Mouse (Mus musculus) layer of hippocampus, adult 2 months (tissue): ENCODE measurements around the gene Crk. TPM values are rescaled to one million over a fixed set of nuclear protein-coding genes. Genes with fewer than 3 reads are reported as not detected.

Experiments
- DNase-seq, 2 experiments: peaks; one replicate each; pipeline ENCODE4 v3.0.0; 2022; ENCODE audit warnings: low spot score in 2 of 2
- H3K27ac ChIP-seq: fragments of 200-600 bp; 2 replicates; pipeline ENCODE4 v1.8.1; 2022
- H3K4me3 ChIP-seq: fragments of 200-600 bp; 2 replicates; pipeline ENCODE4 v1.8.1; 2022; ENCODE audit warnings: mild to moderate bottlenecking
- CTCF ChIP-seq: fragments of 200-600 bp; conservative IDR thresholded peaks from 2 replicates; pipeline ENCODE4 v1.8.1; 2022; ENCODE audit warnings: antibody characterized with exemption, mild to moderate bottlenecking, moderate library complexity
- long read RNA-seq, 2 experiments: library from polyadenylated mRNA; stranded (forward); transcript quantifications; one replicate each; pipeline ENCODE4 v2.0.0; 2021; ENCODE audit warnings: borderline mapping rate in 2 of 2
- total RNA-seq, 2 experiments: library from RNA; stranded (reverse); gene quantifications; 2 replicates each; pipeline ENCODE4 v1.2.3; 2021

Gene Crk
- 100 to 1,000 TPM; 123 to 136 TPM for total RNA-seq
- long read RNA-seq, experiment 1, full-length matches to known transcripts = 56 of 64 reads
- long read RNA-seq, experiment 1, partial matches to known transcripts = 1 of 64 reads
- long read RNA-seq, experiment 1, other reads (novel, unspliced or antisense) = 7 of 64 reads
- long read RNA-seq, experiment 2, full-length matches to known transcripts = 92 of 102 reads
- long read RNA-seq, experiment 2, partial matches to known transcripts = 9 of 102 reads
- long read RNA-seq, experiment 2, other reads (novel, unspliced or antisense) = 1 of 102 reads

DNA sequence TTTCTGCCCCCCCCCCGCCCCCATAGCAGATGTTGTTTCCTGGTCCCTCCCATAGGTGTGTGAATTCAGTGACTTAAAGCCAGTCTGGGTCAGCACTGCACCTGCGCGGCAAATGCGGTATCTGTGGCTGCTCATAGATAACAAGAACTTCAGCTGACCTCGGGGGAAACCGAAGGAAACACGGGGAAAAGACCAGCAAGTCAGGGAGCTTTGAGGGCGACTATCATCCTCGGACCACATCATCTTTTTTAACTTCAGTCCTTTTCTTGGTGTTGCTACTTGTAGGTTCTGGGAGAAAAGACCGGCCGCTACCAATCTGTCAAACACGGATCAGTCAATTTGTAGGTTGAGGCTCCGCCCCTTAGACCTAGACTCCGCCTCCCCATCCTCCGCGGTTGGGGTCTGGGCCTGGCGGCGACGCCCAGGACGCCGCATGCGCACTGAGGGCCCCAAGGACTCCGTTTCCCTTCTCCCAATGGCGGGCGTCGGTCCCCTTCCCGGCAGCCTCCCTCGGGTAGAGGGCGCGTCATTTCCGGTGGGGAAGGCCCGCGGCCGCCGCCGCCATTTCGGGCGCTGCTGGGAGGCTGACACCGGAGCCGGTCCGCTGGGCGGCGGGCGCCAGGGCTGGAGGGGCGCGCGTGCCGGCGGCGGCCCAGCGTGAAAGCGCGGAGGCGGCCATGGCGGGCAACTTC is at the start of gene Crk:
Crk (plus strand) TSS at position 513 of the 692 bp plus-strand sequence.
- Histone ChIP-seq H3K4me3 (peak within 1 kb of the TSS; percentile 71), H3K27ac (peak within 1 kb of the TSS; percentile 96)
- TF ChIP-seq CTCF = no peak
- DNase-seq = peak; percentile 98 to 99

DNA sequence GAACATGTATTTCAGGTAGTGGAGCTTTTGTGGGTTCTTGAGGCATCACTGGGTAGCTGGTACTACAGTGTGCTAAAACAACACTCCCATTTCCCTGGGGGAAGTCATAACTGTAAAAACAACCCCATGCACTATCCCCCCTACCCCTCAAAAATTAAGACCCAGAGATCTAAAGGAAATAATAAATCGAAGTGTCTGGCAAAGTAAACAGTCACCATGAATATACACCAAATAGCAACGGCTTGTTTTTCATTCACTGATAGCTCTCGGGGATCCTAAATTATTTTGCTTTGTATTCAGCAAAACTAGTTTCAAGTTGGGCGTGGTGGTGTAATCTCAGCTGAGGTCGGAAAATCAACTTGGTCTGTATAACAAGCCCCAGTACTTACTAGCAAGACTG is 49.0 kb upstream of the Crk start:
- H3K4me3 ChIP-seq = peak overlapping the region; percentile 94
- peak overlapping the region; percentile 92 for H3K27ac ChIP-seq
- TF ChIP-seq CTCF = no peak
- DNase-seq = no peak

DNA sequence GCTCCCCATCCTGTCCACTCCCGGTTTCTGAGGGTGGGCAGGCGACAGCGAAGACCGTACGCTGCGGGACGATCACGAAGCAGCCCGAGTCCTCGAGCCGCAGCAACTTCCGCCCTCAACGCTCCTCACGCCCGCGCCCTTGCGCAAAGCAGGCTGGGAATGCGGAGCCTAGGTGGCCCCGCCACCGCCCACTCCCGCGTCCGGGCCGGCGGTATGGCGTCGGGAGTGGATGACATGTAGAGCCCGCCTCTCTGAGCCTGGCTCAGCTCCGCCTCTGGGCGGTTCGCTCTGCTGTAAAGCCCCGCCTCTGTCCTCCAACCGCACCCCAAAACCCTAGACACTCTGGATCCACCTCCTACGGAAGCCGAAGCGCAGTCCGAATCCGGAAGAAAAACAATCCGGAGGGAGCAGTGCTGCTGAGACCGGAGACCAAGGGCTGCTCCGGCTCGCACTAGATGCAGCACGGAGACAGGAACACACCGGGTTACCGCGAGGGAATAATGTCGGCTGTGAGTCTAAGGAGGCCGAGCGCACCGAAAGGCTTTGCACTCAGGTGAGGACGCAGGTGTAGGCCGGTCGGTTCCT is 48.3 kb upstream of the Crk start, which contains the start of gene Inpp5k:
Inpp5k (plus strand) TSS at position 344 of the 585 bp plus-strand sequence.
- H3K27ac ChIP-seq = peak within 1 kb of the TSS; percentile 92
- no peak for TF ChIP-seq CTCF
- DNase-seq = peak; percentile 95 to 98

DNA sequence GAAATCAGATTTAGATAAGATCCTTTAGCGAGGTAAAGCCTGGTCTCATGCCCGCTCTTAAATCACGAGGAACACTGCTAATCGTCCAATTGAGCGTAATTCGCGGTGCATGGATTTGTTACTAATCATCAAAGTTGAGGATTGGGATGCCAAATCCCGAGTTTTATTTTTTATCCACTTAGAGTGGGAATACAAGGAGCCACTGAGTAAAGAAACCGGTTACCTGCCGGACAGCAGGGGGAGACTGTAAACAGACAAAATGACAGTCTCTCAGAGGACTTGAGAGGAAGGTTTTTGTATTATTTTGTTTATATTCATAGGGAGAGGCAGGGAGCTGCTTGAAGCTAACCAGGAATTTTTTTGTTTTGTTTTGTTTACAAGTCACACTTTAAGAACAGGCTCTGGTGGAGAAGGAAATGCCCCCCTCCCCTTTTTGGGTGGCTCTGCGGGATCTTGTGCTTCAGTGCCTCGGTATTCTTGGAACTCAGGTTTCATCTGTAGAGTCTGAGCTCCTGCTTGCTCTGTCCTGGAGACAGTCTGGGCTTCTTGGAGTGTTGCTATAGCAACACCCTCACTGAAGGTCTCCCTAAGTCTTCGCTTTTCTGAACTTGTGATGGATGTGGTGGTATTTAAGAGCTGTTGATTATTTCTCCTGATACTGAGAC is 47.4 kb upstream of the Crk start:
- H3K4me3 ChIP-seq = peak overlapping the region; percentile 94
- TF ChIP-seq CTCF = peak; percentile 75
- DNase-seq = no peak
- H3K27ac ChIP-seq = peak overlapping the region; percentile 88

More for the DNA sequence above, 48.3 kb upstream of the Crk start, which contains the start of gene Inpp5k:
- peak within 1 kb of the TSS; percentile 94 for H3K4me3 ChIP-seq

DNA sequence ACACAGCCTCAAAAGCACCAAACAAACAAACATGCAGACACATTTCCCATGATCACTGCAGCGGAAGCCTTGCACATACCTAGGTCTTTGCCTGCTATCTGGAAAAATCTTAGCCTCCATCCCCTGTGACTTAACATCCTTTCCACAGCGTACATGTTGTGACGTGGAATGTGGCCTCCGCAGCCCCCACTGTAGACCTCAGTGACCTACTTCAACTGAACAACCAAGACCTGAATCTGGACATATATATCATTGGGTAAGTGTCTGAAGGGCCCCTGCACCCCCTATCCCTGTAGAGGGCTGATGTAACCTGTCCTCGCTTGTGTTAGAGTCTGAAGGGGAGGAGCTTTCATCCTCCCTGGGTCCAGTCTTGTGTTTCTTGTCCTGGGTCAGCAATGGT is 46.1 kb upstream of the Crk start:
- Histone ChIP-seq H3K27ac (no peak overlapping the region), H3K4me3 (no peak overlapping the region)
- TF ChIP-seq CTCF = no peak
- no peak for DNase-seq

DNA sequence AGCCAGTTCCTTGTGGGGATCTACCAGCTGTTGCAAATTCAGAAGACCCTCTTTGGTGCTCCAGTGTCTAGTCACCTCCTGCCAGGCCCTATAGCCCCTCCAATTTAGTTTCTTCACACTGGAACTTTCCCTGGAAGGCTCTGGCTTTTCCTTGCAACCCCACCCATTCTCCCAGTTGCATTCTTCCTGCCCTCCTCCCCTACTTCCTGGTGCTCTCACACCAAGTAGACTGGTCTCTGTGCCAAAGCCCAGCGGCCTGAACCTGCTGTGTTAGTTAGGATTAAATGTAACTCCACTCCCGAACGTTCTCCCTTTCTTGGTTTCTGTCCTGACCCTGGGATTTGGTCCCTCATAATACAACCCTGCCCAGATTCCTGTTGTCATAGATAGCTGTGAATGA is 44.3 kb upstream of the Crk start:
- Histone ChIP-seq H3K4me3 (no peak overlapping the region), H3K27ac (peak overlapping the region; percentile 33; the same call in 1 of the 2 replicates)
- TF ChIP-seq CTCF = no peak
- no peak for DNase-seq

DNA sequence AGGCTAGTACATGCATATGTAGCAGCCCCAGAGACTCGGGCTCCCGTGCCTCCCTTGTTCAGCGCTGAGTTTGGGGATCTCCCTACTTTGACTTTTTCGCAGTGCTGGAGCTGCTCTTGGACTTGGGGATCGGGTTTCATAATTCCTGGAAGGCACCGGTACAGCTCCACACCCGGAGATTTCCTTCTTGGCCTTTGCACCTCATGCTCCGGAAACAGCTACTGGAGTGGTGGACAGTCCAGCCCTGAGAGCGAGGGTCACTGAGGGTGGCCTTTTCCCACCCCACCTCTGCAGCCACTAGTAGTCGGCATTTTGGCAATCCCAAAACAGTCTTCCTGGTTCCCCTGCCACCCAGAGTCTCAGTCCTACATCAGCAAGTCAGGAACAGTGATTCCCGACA is 43.7 kb upstream of the Crk start:
- no peak for DNase-seq
- H3K4me3 ChIP-seq = no peak overlapping the region
- peak overlapping the region; percentile 33; the same call in 1 of the 2 replicates for H3K27ac ChIP-seq
- TF ChIP-seq CTCF = no peak

DNA sequence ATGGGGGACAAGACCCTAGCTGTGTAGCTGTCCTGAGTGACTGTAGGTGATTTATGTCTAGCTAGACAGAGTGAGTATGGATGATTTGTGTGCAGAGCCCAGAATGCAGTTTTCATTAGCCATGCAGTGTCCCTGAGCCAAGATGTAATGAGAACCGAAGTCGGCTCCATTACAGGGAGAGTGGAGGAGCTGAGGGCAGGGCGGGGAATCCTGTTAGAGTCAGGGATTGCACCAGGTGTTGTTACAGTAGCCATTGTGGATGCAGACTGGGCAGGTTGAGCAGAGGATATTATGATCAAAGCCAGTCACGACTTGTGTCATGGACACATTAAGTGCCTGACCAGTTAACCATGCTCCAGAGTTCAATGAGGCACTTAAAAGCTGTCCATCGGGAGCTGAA is 35.7 kb upstream of the Crk start:
- DNase-seq = no peak
- no peak overlapping the region for H3K4me3 ChIP-seq
- no peak for TF ChIP-seq CTCF
- H3K27ac ChIP-seq = no peak overlapping the region

DNA sequence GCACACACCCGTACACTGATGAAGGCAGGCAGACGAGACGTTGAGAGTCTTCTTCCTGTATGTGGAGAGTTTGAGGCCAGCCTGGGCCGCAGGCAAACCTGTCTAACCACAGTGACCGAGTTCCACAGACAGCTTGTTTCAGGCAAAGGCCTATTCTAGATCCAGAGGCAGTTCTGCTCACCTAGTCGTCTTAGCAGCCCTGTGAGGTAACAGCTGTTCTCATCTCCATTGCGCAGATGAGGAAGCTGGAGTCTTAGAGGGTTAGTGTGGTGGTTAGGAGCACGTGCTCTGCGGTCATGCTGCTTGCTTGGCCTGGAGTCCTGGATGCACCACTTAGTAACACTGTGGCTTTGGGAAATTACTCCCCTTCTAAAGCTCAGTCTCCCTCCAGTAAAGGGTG is 34.4 kb upstream of the Crk start:
- Histone ChIP-seq H3K4me3 (no peak overlapping the region), H3K27ac (no peak overlapping the region)
- TF ChIP-seq CTCF = no peak
- DNase-seq = no peak

DNA sequence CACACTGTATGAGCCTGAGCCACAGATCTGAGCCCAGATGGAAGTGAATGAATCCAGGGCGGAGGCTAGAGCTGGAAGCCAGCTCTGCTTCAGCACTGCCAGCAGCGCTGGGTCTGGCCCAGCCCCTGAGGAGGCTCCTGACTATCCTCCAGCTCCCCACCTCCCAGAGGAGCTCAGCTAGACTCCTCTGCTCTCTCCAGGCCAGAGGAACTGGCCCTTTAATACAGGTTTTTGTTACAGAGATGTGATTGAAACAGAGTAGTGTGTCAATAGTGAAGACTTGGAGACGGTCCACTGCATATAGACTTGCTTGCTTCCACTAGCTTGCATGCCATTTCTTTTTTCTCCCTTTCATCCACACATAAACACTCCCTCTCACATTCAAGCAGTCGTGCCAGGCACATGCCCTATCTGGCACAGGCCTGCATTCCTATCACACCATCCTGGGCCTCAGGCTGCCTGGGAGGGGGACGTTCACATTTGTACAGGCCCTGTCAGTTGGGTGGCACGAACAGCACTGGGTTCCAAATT is 31.3 kb upstream of the Crk start:
- H3K27ac ChIP-seq = peak overlapping the region; percentile 71
- no peak for TF ChIP-seq CTCF
- DNase-seq = peak; percentile 55 to 64
- H3K4me3 ChIP-seq = no peak overlapping the region

DNA sequence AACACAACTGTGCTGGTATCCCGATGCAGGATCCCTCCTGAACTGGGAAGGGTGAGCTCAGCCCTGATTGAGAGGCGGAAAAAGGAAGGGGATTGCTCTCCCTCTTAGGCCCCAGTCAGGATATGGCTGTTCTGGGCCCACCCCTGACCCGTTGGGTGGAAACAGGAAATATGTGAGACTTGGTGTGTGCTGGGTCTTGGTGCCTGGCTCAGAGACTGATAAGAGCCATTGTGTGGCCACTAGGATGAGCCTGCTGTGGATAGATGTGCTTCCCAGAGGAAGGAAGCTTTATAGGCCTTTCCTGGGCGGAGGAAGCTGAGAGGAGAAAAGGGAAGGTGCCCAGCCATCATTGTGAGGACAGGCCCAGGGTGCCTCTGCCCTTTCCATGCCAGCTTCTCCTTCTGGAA is 29.9 kb upstream of the Crk start:
- Histone ChIP-seq H3K27ac (peak overlapping the region; percentile 71), H3K4me3 (no peak overlapping the region)
- no peak for DNase-seq
- TF ChIP-seq CTCF = no peak

DNA sequence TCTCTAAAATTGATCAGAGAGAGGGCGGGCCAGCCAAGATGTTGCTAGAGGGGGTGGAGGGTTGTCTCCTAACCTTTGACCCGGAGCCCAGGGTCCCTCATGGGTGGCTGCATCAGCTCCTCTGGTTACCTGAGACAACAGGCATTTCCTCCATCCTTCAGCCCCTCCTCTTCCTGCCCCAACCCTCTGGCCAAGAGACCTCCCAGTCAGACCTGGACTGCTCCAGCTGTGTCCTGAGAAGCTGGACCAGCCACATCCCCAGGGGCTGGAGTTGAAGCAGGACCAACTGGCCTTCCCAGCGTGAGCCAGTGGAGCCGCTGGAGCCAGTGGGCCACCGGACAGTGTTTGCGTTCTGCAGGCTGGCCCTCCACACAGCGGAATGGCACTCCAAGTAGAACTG is 28.7 kb upstream of the Crk start, which contains the start of gene Myo1c:
Myo1c (plus strand) TSS at position 194 of the 400 bp plus-strand sequence.
- Histone ChIP-seq H3K27ac (peak within 1 kb of the TSS; percentile 92), H3K4me3 (peak within 1 kb of the TSS; percentile 78)
- no peak for TF ChIP-seq CTCF
- no peak for DNase-seq

DNA sequence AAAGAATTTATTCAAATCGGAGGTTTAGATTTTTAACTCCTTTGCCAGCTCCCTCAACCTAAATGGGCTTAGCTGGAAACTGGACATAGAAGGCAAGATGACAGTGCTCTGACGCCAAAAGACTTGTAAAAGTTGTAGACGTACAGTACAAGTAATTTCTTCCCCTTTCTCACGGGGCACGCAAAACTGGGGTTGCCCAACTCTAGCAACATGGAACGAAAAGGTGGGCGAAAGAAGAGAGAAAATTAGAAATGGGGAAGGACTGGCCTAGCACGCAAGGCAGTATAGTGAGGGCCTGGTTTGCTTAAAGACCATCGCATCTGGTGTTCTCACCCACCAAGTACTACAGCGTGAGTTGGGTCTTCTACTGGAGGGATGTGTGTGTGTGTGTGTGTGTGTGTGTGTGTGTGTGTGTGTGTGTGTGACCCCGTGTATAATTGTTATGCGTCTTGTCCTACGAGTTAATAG is 28.1 kb upstream of the Crk start:
- TF ChIP-seq CTCF = no peak
- Histone ChIP-seq H3K27ac (peak overlapping the region; percentile 92; the same call in 1 of the 2 replicates), H3K4me3 (peak overlapping the region; percentile 78; the same call in 1 of the 2 replicates)
- no peak for DNase-seq
